Mouse (Mus musculus): ENCODE data around the gene Sult2a7. TPM values are rescaled to one million over a fixed set of nuclear protein-coding genes. Genes with fewer than 3 reads are reported as not detected.

Gene Sult2a7
- not detected in 2 replicates for polyA plus RNA-seq (2014; fragmentation: Nextera tagmentation; extraction: Ambion mirVana)

DNA sequence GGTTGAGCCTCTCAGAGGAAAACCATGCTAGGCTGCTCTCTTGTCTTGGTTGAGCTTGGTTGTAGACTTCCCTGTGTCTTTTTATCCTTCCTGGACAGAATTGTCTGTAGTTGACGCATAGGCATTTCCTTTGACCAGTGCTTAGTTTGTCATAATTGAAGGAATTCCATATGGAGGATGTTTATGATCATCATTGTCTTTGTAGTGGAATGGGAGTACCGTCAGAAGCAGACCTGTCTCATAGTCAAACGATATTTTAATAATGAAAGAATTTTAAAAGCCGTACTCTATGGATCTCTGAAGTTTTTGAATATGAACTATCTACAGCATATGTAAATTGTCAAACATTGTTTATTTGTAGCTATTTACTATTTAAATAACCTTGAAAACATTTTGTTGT lies at the start of gene Sult2a7:
Sult2a7 (minus strand) TSS at position 101 of the 400 bp plus-strand sequence.
- no peak within 1 kb of the TSS for H3K27ac ChIP-seq (ENCODE audit: low read depth, low read length)
- no peaks in the 10 kb centered on the region for H3K4me1 ChIP-seq (ENCODE audit: control insufficient read depth, insufficient read depth, low read length)
- no peak within 1 kb of the TSS for H3K4me3 ChIP-seq (ENCODE audit: low read depth, low read length)
- no peaks in the 10 kb centered on the region for H3K9me3 ChIP-seq (ENCODE audit: control insufficient read depth, low read length)
- H3K27me3 ChIP-seq (ENCODE audit: control insufficient read depth, insufficient read depth, low read length) = no peaks in the 10 kb centered on the region
- ATAC-seq (ENCODE audit: low read depth) = no peak
- no peaks in the 10 kb centered on the region for H3K36me3 ChIP-seq (ENCODE audit: control insufficient read depth, insufficient read depth, low read length)
- no peak within 1 kb of the TSS for H3K4me2 ChIP-seq (ENCODE audit: low read depth, low read length)
- H3K9ac ChIP-seq (replicated peaks; ENCODE audit: low read depth, low read length) = no peak within 1 kb of the TSS
- WGBS = 93% methylated on average over 4 of the region's 4 CpGs

DNA sequence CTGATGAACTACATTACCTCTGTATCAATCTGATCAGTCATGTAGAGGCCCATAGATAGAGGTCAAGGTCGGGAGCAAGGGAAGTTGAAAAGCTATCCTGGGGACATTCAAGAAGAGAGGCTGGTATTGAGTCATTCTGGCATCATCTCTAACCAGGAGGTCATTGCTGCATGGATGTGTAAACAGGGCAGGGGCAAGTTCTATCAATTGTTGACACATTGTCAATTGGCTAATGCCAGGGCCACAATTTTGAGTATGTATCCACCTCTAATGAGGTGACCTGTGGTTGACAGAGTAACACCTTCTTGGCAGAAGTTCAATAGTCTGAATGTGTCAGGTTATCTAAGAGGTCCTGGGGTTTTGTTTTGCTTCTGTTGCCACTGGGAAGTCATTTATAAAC lies 31.2 kb upstream of the Sult2a7 start:
- peaks cover 15% of the 10 kb centered on the region for H3K9me3 ChIP-seq (ENCODE audit: control insufficient read depth, low read length)

DNA sequence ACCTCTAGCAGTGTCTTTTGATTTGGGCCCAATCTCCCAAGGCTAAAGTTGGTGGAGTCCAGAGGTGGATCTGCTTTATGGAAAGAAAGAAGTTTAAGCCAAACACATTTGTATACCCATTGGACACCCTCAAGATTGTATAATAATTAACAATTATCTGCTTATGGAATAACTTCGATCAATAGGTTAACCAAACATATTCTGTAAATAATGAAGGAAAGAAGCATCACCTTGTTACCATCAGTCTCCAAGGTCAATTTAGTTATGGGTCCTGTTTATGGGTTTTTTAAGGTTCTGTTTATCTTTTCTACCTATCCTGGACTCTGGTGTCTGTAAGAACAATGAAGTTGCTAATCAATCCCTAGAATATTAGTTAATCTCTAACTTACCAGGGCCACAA lies 28.6 kb upstream of the Sult2a7 start:
- no peak for ATAC-seq (ENCODE audit: low read depth)
- 93% methylated on average over 1 of the region's 1 CpGs for WGBS
- H3K4me3 ChIP-seq (ENCODE audit: low read depth, low read length) = no peak overlapping the region
- H3K27me3 ChIP-seq (ENCODE audit: control insufficient read depth, insufficient read depth, low read length) = no peaks in the 10 kb centered on the region
- no peaks in the 10 kb centered on the region for H3K36me3 ChIP-seq (ENCODE audit: control insufficient read depth, insufficient read depth, low read length)
- no peaks in the 10 kb centered on the region for H3K4me1 ChIP-seq (ENCODE audit: control insufficient read depth, insufficient read depth, low read length)
- H3K27ac ChIP-seq (ENCODE audit: low read depth, low read length) = no peak overlapping the region
- no peak overlapping the region for H3K4me2 ChIP-seq (ENCODE audit: low read depth, low read length)
- H3K9ac ChIP-seq (replicated peaks; ENCODE audit: low read depth, low read length) = no peak overlapping the region
- peaks cover 15% of the 10 kb centered on the region for H3K9me3 ChIP-seq (ENCODE audit: control insufficient read depth, low read length)

More for the DNA sequence above, 31.2 kb upstream of the Sult2a7 start:
- Histone ChIP-seq H3K27me3 (ENCODE audit: control insufficient read depth, insufficient read depth, low read length) (no peaks in the 10 kb centered on the region), H3K4me3 (ENCODE audit: low read depth, low read length) (no peak overlapping the region), H3K4me1 (ENCODE audit: control insufficient read depth, insufficient read depth, low read length) (no peaks in the 10 kb centered on the region), H3K9ac (replicated peaks; ENCODE audit: low read depth, low read length) (no peak overlapping the region), H3K36me3 (ENCODE audit: control insufficient read depth, insufficient read depth, low read length) (no peaks in the 10 kb centered on the region), H3K27ac (ENCODE audit: low read depth, low read length) (no peak overlapping the region), H3K4me2 (ENCODE audit: low read depth, low read length) (no peak overlapping the region)
- no peak for ATAC-seq (ENCODE audit: low read depth)
- WGBS = 58% methylated on average over 1 of the region's 1 CpGs

DNA sequence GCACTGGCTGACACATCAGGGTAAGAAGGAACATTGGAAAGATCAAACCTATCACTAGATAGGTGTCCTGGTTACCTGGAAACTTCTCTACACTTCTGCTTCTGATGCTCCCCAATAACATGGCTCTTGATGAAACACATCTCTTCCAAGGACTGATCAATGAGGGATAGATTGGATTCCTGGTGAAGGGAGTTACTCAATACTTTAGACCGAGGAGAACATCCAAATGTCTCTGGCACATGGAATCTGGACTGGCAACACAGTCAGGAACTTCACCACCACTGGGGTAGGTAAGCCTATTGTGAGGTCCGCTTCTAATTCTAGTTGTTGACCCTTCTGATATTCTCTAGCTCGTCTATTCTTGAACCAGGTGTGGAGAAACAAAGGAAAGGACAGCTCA lies 24.3 kb upstream of the Sult2a7 start:
- Histone ChIP-seq H3K4me2 (ENCODE audit: low read depth, low read length) (no peak overlapping the region), H3K4me3 (ENCODE audit: low read depth, low read length) (no peak overlapping the region), H3K36me3 (ENCODE audit: control insufficient read depth, insufficient read depth, low read length) (no peaks in the 10 kb centered on the region), H3K4me1 (ENCODE audit: control insufficient read depth, insufficient read depth, low read length) (no peaks in the 10 kb centered on the region), H3K27me3 (ENCODE audit: control insufficient read depth, insufficient read depth, low read length) (no peaks in the 10 kb centered on the region), H3K9ac (replicated peaks; ENCODE audit: low read depth, low read length) (no peak overlapping the region), H3K27ac (ENCODE audit: low read depth, low read length) (no peak overlapping the region), H3K9me3 (ENCODE audit: control insufficient read depth, low read length) (peaks cover 15% of the 10 kb centered on the region; the same call in 1 of the 2 replicates)
- ATAC-seq (ENCODE audit: low read depth) = no peak
- WGBS = 68% methylated on average over 3 of the region's 3 CpGs

GRCm38 (mm10) chr7:14492886-14493285 lies 1.1 kb downstream of the Sult2a7 start:
- Histone ChIP-seq H3K36me3 (ENCODE audit: control insufficient read depth, insufficient read depth, low read length) (no peaks in the 10 kb centered on the region), H3K9ac (replicated peaks; ENCODE audit: low read depth, low read length) (no peak overlapping the region), H3K4me2 (ENCODE audit: low read depth, low read length) (no peak overlapping the region), H3K4me3 (ENCODE audit: low read depth, low read length) (no peak overlapping the region), H3K27me3 (ENCODE audit: control insufficient read depth, insufficient read depth, low read length) (no peaks in the 10 kb centered on the region), H3K27ac (ENCODE audit: low read depth, low read length) (no peak overlapping the region), H3K9me3 (ENCODE audit: control insufficient read depth, low read length) (no peaks in the 10 kb centered on the region), H3K4me1 (ENCODE audit: control insufficient read depth, insufficient read depth, low read length) (no peaks in the 10 kb centered on the region)
- WGBS = 76% methylated on average over 3 of the region's 3 CpGs
- no peak for ATAC-seq (ENCODE audit: low read depth)

DNA sequence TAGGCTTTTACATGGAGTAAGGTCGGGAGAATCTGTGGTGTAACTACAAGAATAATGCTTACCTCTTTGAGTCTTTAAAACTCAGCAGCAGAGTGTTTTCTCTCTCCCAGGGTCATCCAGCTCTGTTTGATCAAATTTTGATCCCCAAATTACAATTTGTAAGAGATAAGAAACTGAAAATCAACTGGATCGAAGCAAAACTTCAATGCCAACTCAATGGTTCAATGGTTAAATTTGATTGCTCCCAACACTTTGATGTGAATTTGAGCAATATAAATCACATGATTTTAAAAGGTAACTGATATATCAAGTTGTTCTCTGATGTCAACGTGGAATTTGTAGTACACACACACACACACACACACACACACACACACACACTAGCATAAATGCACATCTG lies 47.5 kb downstream of the Sult2a7 start, which contains the start of gene Sult2a8:
Sult2a8 (minus strand) TSS at position 236 of the 400 bp plus-strand sequence.
- H3K27me3 ChIP-seq (ENCODE audit: control insufficient read depth, insufficient read depth, low read length) = no peaks in the 10 kb centered on the region
- no peak within 1 kb of the TSS for H3K9ac ChIP-seq (replicated peaks; ENCODE audit: low read depth, low read length)
- no peak within 1 kb of the TSS for H3K4me2 ChIP-seq (ENCODE audit: low read depth, low read length)
- no peak within 1 kb of the TSS for H3K27ac ChIP-seq (ENCODE audit: low read depth, low read length)
- ATAC-seq (ENCODE audit: low read depth) = no peak
- WGBS = 69% methylated on average over 3 of the region's 3 CpGs
- no peaks in the 10 kb centered on the region for H3K36me3 ChIP-seq (ENCODE audit: control insufficient read depth, insufficient read depth, low read length)
- no peaks in the 10 kb centered on the region for H3K4me1 ChIP-seq (ENCODE audit: control insufficient read depth, insufficient read depth, low read length)
- no peak within 1 kb of the TSS for H3K4me3 ChIP-seq (ENCODE audit: low read depth, low read length)
- no peaks in the 10 kb centered on the region; the same call in 1 of the 2 replicates for H3K9me3 ChIP-seq (ENCODE audit: control insufficient read depth, low read length)

- H3K9ac ChIP-seq (replicated peaks; ENCODE audit: low read depth, low read length) = no peak overlapping the region
- H3K36me3 ChIP-seq (ENCODE audit: control insufficient read depth, insufficient read depth, low read length) = no peaks in the 10 kb centered on the region
- H3K27ac ChIP-seq (ENCODE audit: low read depth, low read length) = no peak overlapping the region
- H3K9me3 ChIP-seq (ENCODE audit: control insufficient read depth, low read length) = peaks cover 12% of the 10 kb centered on the region
- no peak for ATAC-seq (ENCODE audit: low read depth)
- H3K4me3 ChIP-seq (ENCODE audit: low read depth, low read length) = no peak overlapping the region
- no peak overlapping the region for H3K4me2 ChIP-seq (ENCODE audit: low read depth, low read length)
- H3K27me3 ChIP-seq (ENCODE audit: control insufficient read depth, insufficient read depth, low read length) = no peaks in the 10 kb centered on the region
- H3K4me1 ChIP-seq (ENCODE audit: control insufficient read depth, insufficient read depth, low read length) = no peaks in the 10 kb centered on the region
Measured at GRCm38 (mm10) chr7:14439581-14439980, 54.4 kb downstream of the Sult2a7 start.

DNA sequence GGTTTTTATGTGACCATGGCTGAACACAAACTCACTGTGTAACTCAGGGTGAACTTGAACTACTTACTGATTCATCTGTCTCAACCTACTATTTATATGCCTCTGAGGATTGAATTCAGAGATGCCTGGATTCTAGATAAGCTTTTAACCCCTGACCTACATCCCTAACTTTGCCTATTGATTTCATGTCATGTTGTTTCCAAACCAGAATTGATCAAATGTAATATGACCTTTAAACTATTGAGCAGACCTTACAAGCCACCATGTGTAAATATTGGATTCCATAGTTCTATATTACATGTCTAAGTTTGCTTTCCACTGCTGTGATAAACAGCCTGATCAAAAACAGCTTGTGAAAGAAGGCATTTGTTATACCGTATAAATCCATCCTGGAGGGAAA lies 55.5 kb downstream of the Sult2a7 start:
- 76% methylated on average over 1 of the region's 1 CpGs for WGBS
- no peak overlapping the region for H3K4me2 ChIP-seq (ENCODE audit: low read depth, low read length)
- peaks cover 12% of the 10 kb centered on the region for H3K9me3 ChIP-seq (ENCODE audit: control insufficient read depth, low read length)
- no peak overlapping the region for H3K4me3 ChIP-seq (ENCODE audit: low read depth, low read length)
- no peaks in the 10 kb centered on the region for H3K36me3 ChIP-seq (ENCODE audit: control insufficient read depth, insufficient read depth, low read length)
- H3K9ac ChIP-seq (replicated peaks; ENCODE audit: low read depth, low read length) = no peak overlapping the region
- ATAC-seq (ENCODE audit: low read depth) = no peak
- no peaks in the 10 kb centered on the region for H3K4me1 ChIP-seq (ENCODE audit: control insufficient read depth, insufficient read depth, low read length)
- H3K27me3 ChIP-seq (ENCODE audit: control insufficient read depth, insufficient read depth, low read length) = no peaks in the 10 kb centered on the region
- H3K27ac ChIP-seq (ENCODE audit: low read depth, low read length) = no peak overlapping the region

DNA sequence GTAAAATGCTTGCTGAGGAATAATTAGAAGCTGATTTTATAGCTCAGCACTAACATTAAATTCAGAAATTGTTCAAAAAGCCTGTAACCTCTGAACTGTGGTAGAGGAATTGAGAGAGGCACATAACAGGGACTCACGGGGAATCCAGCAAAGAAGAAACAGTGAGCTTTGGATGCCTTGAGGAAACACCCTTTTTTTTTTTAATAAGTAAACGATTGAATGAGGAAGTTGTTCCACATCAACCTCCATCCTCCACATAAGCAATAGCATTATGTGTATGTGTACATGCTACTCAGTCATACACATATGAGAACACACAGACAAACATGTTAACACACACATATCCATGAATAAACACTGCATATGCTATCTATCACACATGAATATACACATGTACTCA lies 56.0 kb downstream of the Sult2a7 start:
- H3K4me3 ChIP-seq (ENCODE audit: low read depth, low read length) = no peak overlapping the region
- ATAC-seq (ENCODE audit: low read depth) = no peak
- WGBS = 90% methylated on average over 2 of the region's 2 CpGs

More for the DNA sequence above, 56.0 kb downstream of the Sult2a7 start:
- no peaks in the 10 kb centered on the region for H3K27me3 ChIP-seq (ENCODE audit: control insufficient read depth, insufficient read depth, low read length)
- H3K27ac ChIP-seq (ENCODE audit: low read depth, low read length) = no peak overlapping the region
- H3K9ac ChIP-seq (replicated peaks; ENCODE audit: low read depth, low read length) = no peak overlapping the region
- no peaks in the 10 kb centered on the region for H3K4me1 ChIP-seq (ENCODE audit: control insufficient read depth, insufficient read depth, low read length)
- no peak overlapping the region for H3K4me2 ChIP-seq (ENCODE audit: low read depth, low read length)
- peaks cover 12% of the 10 kb centered on the region for H3K9me3 ChIP-seq (ENCODE audit: control insufficient read depth, low read length)
- H3K36me3 ChIP-seq (ENCODE audit: control insufficient read depth, insufficient read depth, low read length) = no peaks in the 10 kb centered on the region
